Comparison of ENCODE assay signal across 20 mouse cellular contexts in genomic region chr12:89128602-89129001, GRCm38 (mm10).
DNase-seq lines count a peak whose midpoint lies in the region; ATAC-seq and TF ChIP-seq lines count a peak whose summit lies in the region.
"Had no signal": no experiment of that assay in that cellular context is flagged by ENCODE, and none has a peak within 500 bp of the region (broad histone marks: within the 10 kb centered on the region; RNA-seq: fewer than 3 reads in every experiment).

No protein-coding gene starts in this region.

- peak overlapping the region; percentile 60 for H3K27ac ChIP-seq in hindbrain, embryonic 14.5 days
- H3K27ac ChIP-seq in hindbrain, embryonic 11.5 days (ENCODE audit: low read depth, low read length) = no peak overlapping the region
- H3K27ac ChIP-seq in cortical plate, adult 2 months (ENCODE audit: insufficient read depth, low read length) = peak overlapping the region; percentile 60; the same call in 1 of the 2 replicates
- H3K27ac ChIP-seq in hindbrain, embryonic 16.5 days (ENCODE audit: low read depth, low read length) = no peak overlapping the region
- peak overlapping the region; percentile 34; the same call in 1 of the 2 replicates for H3K27ac ChIP-seq in neural tube, embryonic 14.5 days (ENCODE audit: low read depth, low read length)
- H3K27ac ChIP-seq: kidney, embryonic 15.5 days; limb, embryonic 10.5 days; stomach, embryonic 15.5 days had no signal

- H3K4me1 ChIP-seq in hindbrain, embryonic 14.5 days (replicated peaks; ENCODE audit: control insufficient read depth, insufficient read depth, low read length) = 0 out of 2 replicates have a peak, but pooled peaks cover 11% of the 10 kb centered on the region
- no peaks in the 10 kb centered on the region for H3K4me1 ChIP-seq in hindbrain, embryonic 11.5 days (replicated peaks; ENCODE audit: control insufficient read depth, insufficient read depth, low read length)
- 0 out of 2 replicates have a peak, but pooled peaks cover 2% of the 10 kb centered on the region for H3K4me1 ChIP-seq in cortical plate, adult 2 months (ENCODE audit: control insufficient read depth, insufficient read depth, low read length)
- no peaks in the 10 kb centered on the region; the same call in 1 of the 2 replicates for H3K4me1 ChIP-seq in hindbrain, embryonic 16.5 days (ENCODE audit: control insufficient read depth, insufficient read depth, low read depth, low read length)
- peaks cover 3% of the 10 kb centered on the region; the same call in 1 of the 2 replicates for H3K4me1 ChIP-seq in neural tube, embryonic 14.5 days (ENCODE audit: control insufficient read depth, insufficient read depth, low read length)
- H3K4me1 ChIP-seq: kidney, embryonic 15.5 days; limb, embryonic 10.5 days; stomach, embryonic 15.5 days had no signal

- H3K9me3 ChIP-seq in hindbrain, embryonic 14.5 days (ENCODE audit: control insufficient read depth, low read length) = no peaks in the 10 kb centered on the region
- no peaks in the 10 kb centered on the region for H3K9me3 ChIP-seq in hindbrain, embryonic 11.5 days (ENCODE audit: control insufficient read depth, low read length)
- H3K9me3 ChIP-seq in hindbrain, embryonic 16.5 days (ENCODE audit: control insufficient read depth, low read length) = no peaks in the 10 kb centered on the region
- no peaks in the 10 kb centered on the region for H3K9me3 ChIP-seq in neural tube, embryonic 14.5 days (ENCODE audit: control insufficient read depth, low read length)
- H3K9me3 ChIP-seq: kidney, embryonic 15.5 days; limb, embryonic 10.5 days; stomach, embryonic 15.5 days had no signal

- no peaks in the 10 kb centered on the region for H3K36me3 ChIP-seq in hindbrain, embryonic 14.5 days (replicated peaks; ENCODE audit: control insufficient read depth, insufficient read depth)
- H3K36me3 ChIP-seq in hindbrain, embryonic 11.5 days (ENCODE audit: control insufficient read depth, insufficient read depth, low read length) = no peaks in the 10 kb centered on the region
- no peaks in the 10 kb centered on the region for H3K36me3 ChIP-seq in hindbrain, embryonic 16.5 days (ENCODE audit: control insufficient read depth, insufficient read depth, low read length)
- H3K36me3 ChIP-seq in neural tube, embryonic 14.5 days (ENCODE audit: control insufficient read depth, insufficient read depth, low read length) = no peaks in the 10 kb centered on the region
- H3K36me3 ChIP-seq: kidney, embryonic 15.5 days; limb, embryonic 10.5 days; stomach, embryonic 15.5 days had no signal

- no peak for TF ChIP-seq POLR2A in cortical plate, adult 2 months (IDR thresholded peaks at IDR 0.05; ENCODE audit: extremely low read depth, insufficient read depth, low read length)

- ATAC-seq in hindbrain, embryonic 14.5 days (ENCODE audit: low FRiP score) = 0 out of 2 replicates have a peak, but pooled peaks have one; percentile 24
- ATAC-seq in hindbrain, embryonic 11.5 days (ENCODE audit: low FRiP score) = no peak
- peak; percentile 60 for ATAC-seq in hindbrain, embryonic 16.5 days
- ATAC-seq in neural tube, embryonic 14.5 days (ENCODE audit: low read depth) = peak; percentile 67
- ATAC-seq: intestine, postnatal 0 days; lung, postnatal 0 days had no signal

- H3K27me3 ChIP-seq in hindbrain, embryonic 14.5 days (ENCODE audit: control insufficient read depth, insufficient read depth, low read length) = no peaks in the 10 kb centered on the region
- no peaks in the 10 kb centered on the region for H3K27me3 ChIP-seq in hindbrain, embryonic 11.5 days (ENCODE audit: control insufficient read depth, insufficient read depth, low read length)
- no peaks in the 10 kb centered on the region for H3K27me3 ChIP-seq in hindbrain, embryonic 16.5 days (replicated peaks; ENCODE audit: control insufficient read depth, insufficient read depth, low read length)
- H3K27me3 ChIP-seq in neural tube, embryonic 14.5 days (ENCODE audit: control insufficient read depth, insufficient read depth, low read length) = no peaks in the 10 kb centered on the region
- H3K27me3 ChIP-seq: kidney, embryonic 15.5 days; stomach, embryonic 15.5 days had no signal

- WGBS in hindbrain, embryonic 14.5 days = 41% methylated on average over 4 of the region's 4 CpGs
- WGBS in hindbrain, embryonic 11.5 days = 64% methylated on average over 4 of the region's 4 CpGs
- 47% methylated on average over 4 of the region's 4 CpGs for whole genome bisulfite sequencing in hindbrain, embryonic 16.5 days
- 32% methylated on average over 4 of the region's 4 CpGs for WGBS in neural tube, embryonic 14.5 days

- TF ChIP-seq CTCF in cortical plate, adult 2 months (IDR thresholded peaks at IDR 0.05; ENCODE audit: extremely low read depth, insufficient read depth, low read length) = no peak

- H3K9ac ChIP-seq in hindbrain, embryonic 14.5 days = no peak overlapping the region
- H3K9ac ChIP-seq in hindbrain, embryonic 11.5 days (ENCODE audit: low read depth, low read length) = no peak overlapping the region
- H3K9ac ChIP-seq in hindbrain, embryonic 16.5 days (ENCODE audit: low read depth, low read length) = no peak overlapping the region
- no peak overlapping the region for H3K9ac ChIP-seq in neural tube, embryonic 14.5 days (replicated peaks; ENCODE audit: low read depth, low read length)
- H3K9ac ChIP-seq: kidney, embryonic 15.5 days; stomach, embryonic 15.5 days had no signal

- H3K4me2 ChIP-seq in hindbrain, embryonic 14.5 days (replicated peaks) = no peak overlapping the region
- no peak overlapping the region for H3K4me2 ChIP-seq in hindbrain, embryonic 11.5 days (replicated peaks; ENCODE audit: low read depth, low read length)
- no peak overlapping the region for H3K4me2 ChIP-seq in hindbrain, embryonic 16.5 days (ENCODE audit: low read length)
- no peak overlapping the region for H3K4me2 ChIP-seq in neural tube, embryonic 14.5 days (ENCODE audit: low read depth, low read length)
- H3K4me2 ChIP-seq: heart, embryonic 11.5 days; kidney, embryonic 15.5 days; stomach, embryonic 15.5 days had no signal

- DNase-seq in hindbrain, embryonic 14.5 days (ENCODE audit: low spot score) = no peak
- no peak for DNase-seq in hindbrain, embryonic 11.5 days (ENCODE audit: low spot score)
- no peak for DNase-seq in heart, adult 9 months (ENCODE audit: low spot score in 2 of 2)
- DNase-seq in testis, postnatal 10 days (ENCODE audit: low spot score) = no peak
- DNase-seq: adrenal gland, adult 2 months; cerebellum, adult 11-12 months; cerebellum, postnatal 10 days; kidney, postnatal 36 days; liver; thymus, adult 18-20 months; thymus, postnatal 4 days had no signal

- no peak overlapping the region for H3K4me3 ChIP-seq in hindbrain, embryonic 14.5 days (replicated peaks; ENCODE audit: low read length)
- H3K4me3 ChIP-seq in hindbrain, embryonic 11.5 days (ENCODE audit: low read depth, low read length) = no peak overlapping the region
- no peak overlapping the region for H3K4me3 ChIP-seq in cortical plate, adult 2 months (ENCODE audit: insufficient read depth, low read length)
- H3K4me3 ChIP-seq in hindbrain, embryonic 16.5 days (ENCODE audit: low read length) = no peak overlapping the region
- H3K4me3 ChIP-seq in neural tube, embryonic 14.5 days (ENCODE audit: low read depth, low read length) = no peak overlapping the region
- H3K4me3 ChIP-seq: kidney, embryonic 15.5 days; limb, embryonic 10.5 days; stomach, embryonic 15.5 days had no signal

Comparison
In these comparisons a context has a peak if more than half of its experiments do, and no peak if none do; other contexts are left out.
1. H3K27ac ChIP-seq: peak in hindbrain, embryonic 14.5 days (single experiment), cortical plate, adult 2 months (single experiment) and neural tube, embryonic 14.5 days (single experiment); none in hindbrain, embryonic 11.5 days (single experiment) and hindbrain, embryonic 16.5 days (single experiment).